Mouse (Mus musculus) gastrocnemius, postnatal 36 days (tissue): ENCODE data around the gene Mcpt9. TPM values are rescaled to one million over a fixed set of nuclear protein-coding genes. Genes with fewer than 3 reads are reported as not detected.
"Not testable (repeated sequence)": the region's sequence is repeated elsewhere in the genome, so short reads cannot be mapped to it uniquely, and the experiment has no call there.

ENCODE experiments used
- DNase-seq, 2 experiments: peaks; one replicate each; pipeline ENCODE4 v3.0.0; 2022
- intact Hi-C: fragments of 180-260 bp; cut with DNase I; formaldehyde crosslinking; loops from one replicate; pipeline ENCODE4 v1.15.1; 2025
- long read RNA-seq, 2 experiments: library from polyadenylated mRNA; stranded (forward); transcript quantifications; one replicate each; pipeline ENCODE4 v2.0.0; 2021
- total RNA-seq, 2 experiments: library from RNA; stranded (reverse); gene quantifications; 2 replicates each; pipeline ENCODE4 v1.2.3; 2021

Gene Mcpt9
- total RNA-seq: not detected
- long read RNA-seq, experiment 1: 0 reads
- long read RNA-seq, experiment 2: 0 reads

DNA sequence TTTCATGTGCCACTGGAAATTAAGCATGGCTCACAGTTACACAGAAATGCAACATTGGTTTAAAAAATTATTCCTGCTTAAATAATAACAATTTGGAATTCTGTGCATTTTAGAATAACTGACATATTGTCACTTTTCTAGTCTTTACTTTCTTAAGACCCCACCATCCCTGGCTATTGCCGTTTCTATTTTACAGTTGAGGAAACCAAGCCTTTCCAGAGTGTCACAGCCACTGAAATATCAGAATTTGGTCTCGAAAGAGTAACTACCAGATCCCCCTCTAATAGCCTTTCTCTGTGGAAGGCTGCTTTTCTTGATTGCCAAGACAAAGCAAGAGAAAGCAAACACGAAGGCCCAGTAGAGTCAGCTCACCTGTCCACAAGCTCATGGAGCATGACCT lies at the start of gene Mcpt9:
Mcpt9 (minus strand) TSS at position 101 of the 400 bp plus-strand sequence.
- DNase-seq, intact Hi-C loops: not testable (repeated sequence)

DNA sequence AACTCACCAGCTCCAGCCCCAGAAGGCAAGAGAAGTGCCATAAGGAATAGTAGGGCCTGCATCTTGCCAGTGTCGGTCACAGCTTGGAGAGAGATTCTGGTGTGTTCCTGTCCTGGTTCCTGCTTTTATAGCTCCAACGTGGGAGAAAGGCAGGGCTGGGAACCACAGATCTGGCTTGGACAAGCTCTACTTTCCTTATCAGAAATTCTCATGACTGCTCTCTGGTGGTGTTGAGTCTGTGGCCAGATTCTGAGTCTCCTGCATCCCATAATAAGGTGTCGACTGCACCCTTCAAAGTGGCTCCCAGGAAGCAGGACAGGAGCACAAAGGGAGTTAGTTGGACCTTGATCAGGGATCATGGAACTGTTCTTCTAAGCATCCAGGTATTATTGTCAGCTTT lies 31.9 kb upstream of the Mcpt9 start, which contains the start of gene Mcpt4:
Mcpt4 (minus strand) TSS at position 101 of the 400 bp plus-strand sequence.
- DNase-seq: not testable (repeated sequence)

DNA sequence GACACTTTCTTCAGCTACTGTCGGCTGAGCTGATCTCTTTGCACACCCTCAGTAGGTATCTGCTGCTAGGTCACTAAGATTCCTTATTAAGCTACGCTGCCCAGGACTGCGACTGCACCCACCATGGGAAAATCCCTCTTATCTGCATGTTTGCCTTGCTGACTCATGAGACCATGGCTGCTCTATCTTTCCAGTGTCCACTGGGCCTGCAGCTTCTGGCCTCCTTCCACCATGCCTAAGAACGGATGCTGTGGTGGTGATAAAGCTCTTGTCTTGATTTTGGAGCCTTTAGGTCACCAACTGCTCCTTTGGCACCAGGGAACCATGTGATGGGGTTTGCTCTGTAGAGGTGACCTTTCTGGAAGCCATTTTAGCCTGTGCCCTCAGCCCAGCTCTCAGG lies 27.4 kb upstream of the Mcpt9 start:
- intact Hi-C loops: no loop called here
- DNase-seq: no peak

More for the DNA sequence above, 31.9 kb upstream of the Mcpt9 start, which contains the start of gene Mcpt4:
- intact Hi-C loops: not testable (repeated sequence)

DNA sequence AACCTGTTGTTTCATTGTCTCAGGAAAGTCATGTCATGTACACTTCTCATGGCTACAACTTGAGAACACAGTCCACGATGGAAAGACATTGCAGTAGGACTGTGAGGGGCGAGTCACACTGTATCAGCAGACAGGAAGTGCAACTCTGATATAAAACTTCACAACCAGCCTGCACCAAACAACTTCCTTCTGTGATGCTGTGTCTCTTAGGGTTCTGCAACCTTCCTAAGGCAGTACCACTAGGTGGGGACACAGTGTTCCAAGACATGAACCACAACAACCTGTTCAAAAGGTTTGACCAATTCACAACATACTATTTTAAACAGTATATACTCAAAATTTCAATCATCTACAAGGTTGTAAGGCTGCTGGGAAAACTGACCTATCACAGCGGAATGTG lies 25.1 kb upstream of the Mcpt9 start:
- DNase-seq: no peak
- intact Hi-C loops: no loop called here

DNA sequence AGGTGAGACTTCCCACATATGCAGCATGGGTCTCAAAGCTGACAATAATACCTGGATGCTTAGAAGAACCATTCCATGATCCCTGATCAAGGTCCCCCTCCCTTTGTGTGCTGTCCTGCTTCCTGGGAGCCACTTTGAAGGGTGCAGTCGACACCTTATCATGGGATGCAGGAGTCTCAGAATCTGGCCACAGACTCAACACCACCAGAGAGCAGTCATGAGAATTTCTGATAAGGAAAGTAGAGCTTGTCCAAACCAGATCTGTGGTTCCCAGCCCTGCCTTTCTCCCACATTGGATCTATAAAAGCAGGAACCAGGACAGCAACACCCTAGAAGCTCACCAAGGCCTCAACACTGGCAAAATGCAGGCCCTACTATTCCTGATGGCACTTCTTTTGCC lies 11.5 kb upstream of the Mcpt9 start, which contains the start of gene Mcpt2:
Mcpt2 (plus strand) TSS at position 250 of the 400 bp plus-strand sequence.
- intact Hi-C loops, DNase-seq: not testable (repeated sequence)

DNA sequence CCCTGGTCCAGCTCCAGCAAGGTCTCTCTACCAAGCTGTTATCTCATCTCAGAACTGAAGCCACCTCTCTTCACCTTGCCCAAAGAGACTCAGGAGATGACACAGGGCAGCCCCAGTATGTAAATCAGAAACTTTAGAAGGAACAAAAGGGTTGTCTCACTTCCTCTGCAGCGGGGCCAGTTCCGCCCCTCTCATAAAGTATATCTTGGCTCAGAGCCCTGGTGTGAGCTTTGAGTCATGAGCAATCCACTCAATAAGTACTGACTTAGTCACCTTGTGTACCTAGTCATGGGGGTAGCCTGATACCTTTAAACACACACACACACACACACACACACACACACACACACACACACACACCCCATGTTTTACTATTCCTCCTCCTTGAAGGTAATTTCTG lies 4.1 kb upstream of the Mcpt9 start:
- intact Hi-C loops: no loop called here
- DNase-seq: no peak

DNA sequence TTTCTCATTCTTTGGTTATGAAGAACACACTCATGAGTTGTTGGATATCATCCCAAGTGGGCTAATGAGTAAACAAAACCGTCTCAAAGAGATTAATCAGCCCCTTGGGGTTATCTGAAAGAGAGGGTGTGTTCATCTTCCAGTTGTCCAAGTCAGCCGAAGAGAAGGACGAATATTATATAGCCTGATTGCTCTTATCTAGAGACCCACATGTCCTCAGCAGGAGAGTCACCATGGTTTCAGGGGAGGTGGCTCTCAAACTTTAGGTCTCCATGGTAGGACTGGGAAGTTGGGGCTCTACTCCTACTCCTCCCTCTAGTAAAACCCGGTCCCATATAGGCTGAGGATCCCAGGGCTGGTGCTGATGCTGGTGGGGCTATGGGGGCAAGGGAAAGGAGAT lies 9.0 kb downstream of the Mcpt9 start:
- DNase-seq, intact Hi-C loops: not testable (repeated sequence)

DNA sequence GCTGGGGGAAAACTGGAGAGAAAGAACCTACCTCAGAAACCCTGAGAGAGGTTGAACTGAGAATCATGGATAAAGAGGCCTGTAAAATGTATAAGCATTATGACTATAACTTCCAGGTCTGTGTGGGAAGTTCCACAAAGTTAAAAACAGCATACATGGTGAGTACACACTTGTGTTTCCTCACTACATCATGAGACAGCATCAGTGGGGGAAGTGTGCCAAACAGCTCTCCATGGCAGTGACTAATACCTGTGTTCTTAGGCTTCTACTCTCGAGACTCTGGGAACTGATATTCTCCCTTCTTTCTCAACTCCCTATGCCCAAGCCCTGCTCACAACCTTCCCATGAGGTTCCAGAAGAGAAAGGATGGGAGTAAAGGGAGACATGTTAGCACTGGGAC lies 10.8 kb downstream of the Mcpt9 start:
- DNase-seq: no peak
- intact Hi-C loops: no loop called here

DNA sequence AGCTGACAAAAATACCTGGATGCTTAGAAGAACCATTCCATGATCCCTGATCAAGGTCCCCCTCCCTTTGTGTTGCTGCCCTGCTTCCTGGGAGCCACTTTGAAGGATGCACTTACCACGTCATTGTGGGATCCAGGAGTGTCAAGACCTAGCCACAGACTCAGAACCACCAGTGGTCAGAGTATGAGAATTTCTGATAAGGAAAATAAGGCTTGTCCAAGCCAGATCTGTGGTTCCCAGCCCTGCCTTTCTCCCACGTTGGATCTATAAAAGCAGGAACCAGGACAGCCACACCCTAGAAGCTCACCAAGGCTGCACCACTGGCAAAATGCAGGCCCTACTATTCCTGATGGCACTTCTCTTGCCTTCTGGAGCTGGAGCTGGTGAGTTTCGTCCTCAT lies 12.6 kb downstream of the Mcpt9 start, which contains the start of gene Mcpt1:
Mcpt1 (plus strand) TSS at position 301 of the 400 bp plus-strand sequence.
- intact Hi-C loops, DNase-seq: not testable (repeated sequence)

DNA sequence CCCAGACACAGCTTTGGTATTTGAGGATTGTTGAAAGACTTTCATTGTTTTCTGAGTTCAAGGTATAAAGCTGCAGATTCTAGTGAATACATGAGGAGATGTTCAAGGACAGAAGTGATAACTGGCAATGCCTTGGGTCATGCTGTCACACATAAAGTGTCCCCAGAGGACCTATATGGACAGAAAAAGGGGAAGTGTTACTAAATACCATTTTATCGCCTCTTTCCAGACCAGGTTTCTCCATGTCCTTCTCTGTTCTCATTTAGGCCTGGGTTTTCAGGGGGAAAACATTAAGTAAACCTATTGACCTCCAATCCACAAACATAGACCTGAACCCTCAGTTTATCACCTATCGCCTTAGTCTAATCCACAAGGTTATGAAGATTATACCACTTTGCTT lies 16.4 kb downstream of the Mcpt9 start:
- no peak for DNase-seq
- intact Hi-C loops: no loop called here

DNA sequence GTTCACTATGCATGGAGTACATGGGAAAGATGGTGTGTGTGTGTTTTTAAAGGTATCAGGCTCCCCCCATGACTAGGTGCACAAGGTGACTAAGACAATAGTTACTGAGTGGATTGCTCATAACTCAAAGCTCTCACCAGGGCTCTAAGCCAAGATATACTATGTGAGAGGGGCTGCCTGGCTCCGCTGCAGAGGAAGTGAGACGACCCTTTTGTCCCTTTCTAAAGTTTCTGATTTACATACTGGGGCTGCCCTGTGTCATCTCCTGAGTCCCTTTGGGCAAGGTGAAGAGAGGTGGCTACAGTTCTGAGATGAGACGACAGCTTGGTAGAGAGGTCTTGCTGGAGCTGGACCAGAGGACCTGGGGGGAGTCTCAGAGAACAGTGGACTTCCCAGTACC lies 17.1 kb downstream of the Mcpt9 start:
- intact Hi-C loops: no loop called here

DNA sequence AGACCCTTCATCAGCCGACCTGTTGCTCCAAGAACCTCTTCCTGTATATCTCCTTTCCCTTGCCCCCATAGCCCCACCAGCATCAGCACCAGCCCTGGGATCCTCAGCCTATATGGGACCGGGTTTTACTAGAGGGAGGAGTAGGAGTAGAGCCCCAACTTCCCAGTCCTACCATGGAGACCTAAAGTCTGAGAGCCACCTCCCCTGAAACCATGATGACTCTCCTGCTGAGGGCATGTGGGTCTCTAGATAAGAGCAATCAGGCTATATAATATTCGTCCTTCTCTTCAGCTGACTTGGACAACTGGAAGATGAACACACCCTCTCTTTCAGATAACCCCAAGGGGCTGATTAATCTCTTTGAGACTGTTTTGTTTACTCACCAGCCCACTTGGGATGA lies 42.8 kb downstream of the Mcpt9 start:
- intact Hi-C loops, DNase-seq: not testable (repeated sequence)

More for the DNA sequence above, 17.1 kb downstream of the Mcpt9 start:
- no peak for DNase-seq

Other genes starting within 250 kb of the Mcpt9 start
- gene Adcy4, start 246.4 kb downstream of the Mcpt9 start, total RNA-seq: 1 to 10 TPM; 5.3 to 6.5 TPM
- gene Ripk3, start 241.6 kb downstream of the Mcpt9 start, total RNA-seq: under 1 TPM; 0.59 to 0.67 TPM
- gene Nfatc4, start 207.4 kb downstream of the Mcpt9 start, total RNA-seq: 1 to 10 TPM; 3.3 TPM
- 1 to 10 TPM; 2.1 to 2.7 TPM for gene Nynrin, start 176.5 kb downstream of the Mcpt9 start, total RNA-seq
- gene Cbln3, start 146.1 kb downstream of the Mcpt9 start, total RNA-seq: not detected
- gene Khnyn, start 145.5 kb downstream of the Mcpt9 start, total RNA-seq: 1 to 10 TPM; 6.0 to 7.5 TPM
- gene Sdr39u1, start 130.2 kb downstream of the Mcpt9 start, total RNA-seq: 100 to 1,000 TPM; 111 to 122 TPM
- gene Cma1, start 85.8 kb downstream of the Mcpt9 start, total RNA-seq: 1 to 10 TPM; 2.3 to 2.7 TPM
- not detected for gene Cma2, start 79.5 kb downstream of the Mcpt9 start, total RNA-seq
- not detected for gene Mcpt1, start 12.5 kb downstream of the Mcpt9 start, total RNA-seq
- not detected for gene Mcpt2, start 11.5 kb upstream of the Mcpt9 start, total RNA-seq
- 1 to 10 TPM; 2.5 to 3.3 TPM for gene Mcpt4, start 31.8 kb upstream of the Mcpt9 start, total RNA-seq
- not detected for gene Mcpt8, start 54.8 kb upstream of the Mcpt9 start, total RNA-seq
- gene Ctsg, start 72.1 kb upstream of the Mcpt9 start, total RNA-seq: not detected
- not detected for gene Gzme, start 90.1 kb upstream of the Mcpt9 start, total RNA-seq
- gene Gzmd, start 102.1 kb upstream of the Mcpt9 start, total RNA-seq: not detected
- gene Gzmg, start 129.1 kb upstream of the Mcpt9 start, total RNA-seq: not detected
- gene Gzmn, start 144.1 kb upstream of the Mcpt9 start, total RNA-seq: not detected
- gene Gzmf, start 180.9 kb upstream of the Mcpt9 start, total RNA-seq: not detected
- gene Gzmc, start 204.2 kb upstream of the Mcpt9 start, total RNA-seq: not detected
- not detected for gene Gzmb, start 231.8 kb upstream of the Mcpt9 start, total RNA-seq